Mouse (Mus musculus): ENCODE measurements at regions not wholly inside any gene's neighbourhood (a gene's known extent, or its start where the extent isn't known, plus 50 kb on each side); places are given as distances from the start of the nearest gene placed in this dataset.

DNA sequence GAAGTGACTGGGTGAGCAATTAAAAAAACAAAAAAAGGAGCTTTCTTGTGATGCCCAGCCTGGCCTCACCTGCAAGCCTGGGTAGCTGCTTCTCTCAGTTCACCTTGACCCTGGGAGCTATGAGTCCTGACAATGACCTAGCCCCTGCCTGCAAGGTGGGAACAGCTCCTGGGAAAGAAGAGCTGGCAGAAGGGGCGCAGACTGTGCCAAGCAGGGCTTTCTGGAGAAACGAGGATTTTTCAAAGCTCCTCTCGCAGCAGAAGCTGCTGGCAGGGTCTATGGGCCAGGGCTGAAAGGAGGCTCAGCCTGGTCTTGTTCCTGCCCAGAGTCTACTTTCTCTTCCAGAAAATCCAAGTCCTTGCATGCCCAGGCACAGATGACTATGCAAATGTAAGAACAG, 380.4 kb downstream of the Zfp536 start:
- TF ChIP-seq CTCF (IDR thresholded peaks at IDR 0.05; ENCODE audit: borderline replicate concordance, insufficient read depth, low read depth, low read length), result no peak
- TF ChIP-seq POLR2A (IDR thresholded peaks at IDR 0.05; ENCODE audit: borderline replicate concordance, insufficient read depth, low read length), result no peak

Measured in cerebellum, adult 2 months (tissue).